14 mouse cellular contexts compared by ENCODE assay signal in genomic region chr2:130791722-130792121, GRCm38 (mm10).
A peak's percentile ranks its signal among the peaks of the same experiment; 100 is the strongest.
DNase-seq lines count a peak whose midpoint lies in the region.
"Had no signal": no experiment of that assay in that cellular context is flagged by ENCODE, and none has a peak within 500 bp of the region (broad histone marks: within the 10 kb centered on the region; RNA-seq: fewer than 3 reads in every experiment).

No protein-coding gene starts in this region.

- peak; percentile 5 to 11 for DNase-seq in heart, adult 18-20 months
- DNase-seq in heart, postnatal 4 days = no peak
- peak; percentile 32 for DNase-seq in left cerebral cortex, postnatal 4 days
- DNase-seq in left cerebral cortex, adult 8-10 months (ENCODE audit: low spot score in 2 of 2) = no peak
- peak; percentile 84 for DNase-seq in cerebellum, adult 11 months
- peak; percentile 94 for DNase-seq in cerebellum, adult 9-11 months
- DNase-seq in ovary, postnatal 14 days (ENCODE audit: low spot score) = no peak
- no peak for DNase-seq in testis, postnatal 14 days (ENCODE audit: low spot score)
- DNase-seq: adrenal gland, postnatal 25 days; embryo, embryonic 11 days; gastrocnemius, postnatal 36 days; heart, postnatal 10 days; lung, adult 2 months; right cerebral cortex, adult 18-20 months had no signal

- intact Hi-C loops in left cerebral cortex, postnatal 4 days (cut with DNase I) = no loop called here

Comparison
In these comparisons a context has a peak if more than half of its experiments do, and no peak if none do; other contexts are left out.
1. DNase-seq: peak in heart, adult 18-20 months (2 of 2), left cerebral cortex, postnatal 4 days (single experiment), cerebellum, adult 11 months (single experiment) and cerebellum, adult 9-11 months (single experiment); none in heart, postnatal 4 days (single experiment), left cerebral cortex, adult 8-10 months (0 of 2), ovary, postnatal 14 days (single experiment) and testis, postnatal 14 days (single experiment).